Mouse (Mus musculus): ENCODE results near the gene Ass1. TPM values are rescaled to one million over a fixed set of nuclear protein-coding genes. Genes with fewer than 3 reads are reported as not detected.

Ass1 gene
- total and polyA plus RNA-seq, 3 experiments: 4.9 to 6.5 (median 5.4) TPM

- Histone ChIP-seq H3K9ac (ENCODE audit: low read depth, low read length) (no peak overlapping the region), H3K4me3 (no peak overlapping the region), H3K4me1 (ENCODE audit: control insufficient read depth, insufficient read depth, low read length) (no peaks in the 10 kb centered on the region), H3K27ac (no peak overlapping the region), H3K79me2 (replicated peaks; ENCODE audit: control insufficient read depth, insufficient read depth, low read length) (no peaks in the 10 kb centered on the region), H3K27me3 (ENCODE audit: control insufficient read depth, insufficient read depth, low read length) (no peaks in the 10 kb centered on the region), H3K36me3 (ENCODE audit: control insufficient read depth, insufficient read depth, low read length) (no peaks in the 10 kb centered on the region)
- intact Hi-C loops (cut with DNase I): no loop called here
- 78% methylated on average over 5 of the region's 5 CpGs for WGBS
- TF ChIP-seq CTCF (IDR thresholded peaks at IDR 0.05) (no peak), EP300 (IDR thresholded peaks at IDR 0.05; ENCODE audit: insufficient read depth, low read depth, low read length) (no peak), POLR2A (IDR thresholded peaks at IDR 0.05; ENCODE audit: insufficient read depth, low read depth, low read length) (no peak)
- DNase-seq: no peak
These were observed 24.3 kb downstream of the Ass1 start for GRCm38 (mm10) chr2:31494315-31494714.

DNA sequence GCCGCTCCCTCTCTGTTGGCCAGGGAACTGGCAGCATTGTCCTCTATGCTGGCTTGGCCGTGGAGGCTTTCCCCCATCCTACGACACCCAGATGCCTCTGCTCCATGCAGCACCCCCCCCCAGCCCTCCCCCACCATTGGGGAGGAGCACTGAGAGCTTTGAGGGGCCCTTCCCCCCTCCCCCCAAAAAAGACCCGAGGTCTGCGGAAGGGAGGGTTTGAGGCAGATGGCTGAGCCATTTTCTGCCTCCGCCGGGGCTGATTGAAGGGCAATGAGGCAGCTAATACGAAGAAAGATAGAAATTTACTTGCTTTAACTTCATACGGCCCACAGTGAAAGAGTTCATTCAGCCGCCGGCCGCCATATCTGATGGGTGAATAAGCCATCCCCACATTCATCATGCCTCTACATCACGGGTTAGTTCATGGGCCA is 25.1 kb downstream of the Ass1 start:
- H3K4me1 ChIP-seq (ENCODE audit: control insufficient read depth, insufficient read depth, low read length): no peaks in the 10 kb centered on the region
- intact Hi-C loops (cut with DNase I): no loop called here
- 77% methylated on average over 13 of the region's 13 CpGs for WGBS

GRCm38 (mm10) chr2:31496141-31496540 is 26.1 kb downstream of the Ass1 start:
- intact Hi-C loops (cut with DNase I): no loop called here
- DNase-seq: no peak
- Histone ChIP-seq H3K27me3 (ENCODE audit: control insufficient read depth, insufficient read depth, low read length) (no peaks in the 10 kb centered on the region), H3K9ac (ENCODE audit: low read depth, low read length) (no peak overlapping the region), H3K4me1 (ENCODE audit: control insufficient read depth, insufficient read depth, low read length) (no peaks in the 10 kb centered on the region), H3K4me3 (no peak overlapping the region), H3K36me3 (ENCODE audit: control insufficient read depth, insufficient read depth, low read length) (no peaks in the 10 kb centered on the region), H3K79me2 (replicated peaks; ENCODE audit: control insufficient read depth, insufficient read depth, low read length) (no peaks in the 10 kb centered on the region), H3K27ac (no peak overlapping the region)
- TF ChIP-seq POLR2A (IDR thresholded peaks at IDR 0.05; ENCODE audit: insufficient read depth, low read depth, low read length) (no peak), EP300 (IDR thresholded peaks at IDR 0.05; ENCODE audit: insufficient read depth, low read depth, low read length) (no peak), CTCF (IDR thresholded peaks at IDR 0.05) (no peak)
- 43% methylated on average over 1 of the region's 1 CpGs for WGBS

More for the DNA sequence above, 25.1 kb downstream of the Ass1 start:
- DNase-seq: no peak
- Histone ChIP-seq H3K79me2 (replicated peaks; ENCODE audit: control insufficient read depth, insufficient read depth, low read length) (no peaks in the 10 kb centered on the region), H3K27ac (no peak overlapping the region), H3K36me3 (ENCODE audit: control insufficient read depth, insufficient read depth, low read length) (no peaks in the 10 kb centered on the region), H3K9ac (ENCODE audit: low read depth, low read length) (no peak overlapping the region), H3K4me3 (no peak overlapping the region), H3K27me3 (ENCODE audit: control insufficient read depth, insufficient read depth, low read length) (no peaks in the 10 kb centered on the region)
- TF ChIP-seq CTCF (IDR thresholded peaks at IDR 0.05) (no peak), POLR2A (IDR thresholded peaks at IDR 0.05; ENCODE audit: insufficient read depth, low read depth, low read length) (no peak), EP300 (IDR thresholded peaks at IDR 0.05; ENCODE audit: insufficient read depth, low read depth, low read length) (no peak)

DNA sequence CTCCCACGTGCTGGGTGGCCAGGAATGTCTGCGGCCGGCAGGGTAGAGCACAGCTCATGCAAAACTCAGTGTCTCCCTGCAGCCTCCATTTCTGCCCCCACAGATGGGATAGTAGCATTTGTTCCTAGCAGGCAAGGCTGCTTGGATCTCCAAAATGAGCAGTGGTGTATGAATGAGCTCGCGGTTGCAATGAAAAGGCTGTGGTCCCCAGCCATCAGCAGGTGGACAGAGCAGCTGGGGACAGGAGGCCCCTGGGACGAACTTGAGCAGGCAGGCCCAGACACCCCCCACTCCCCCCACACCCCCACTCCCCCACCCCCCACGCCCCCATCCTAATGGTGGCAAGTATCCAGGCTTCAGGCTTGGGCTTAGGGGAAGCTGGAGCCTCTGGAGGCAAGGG is 27.1 kb downstream of the Ass1 start:
- no peak overlapping the region for H3K27ac ChIP-seq
- no peaks in the 10 kb centered on the region for H3K4me1 ChIP-seq (ENCODE audit: control insufficient read depth, insufficient read depth, low read length)
- H3K79me2 ChIP-seq (replicated peaks; ENCODE audit: control insufficient read depth, insufficient read depth, low read length): no peaks in the 10 kb centered on the region
- H3K9ac ChIP-seq (ENCODE audit: low read depth, low read length): no peak overlapping the region
- DNase-seq: no peak
- no peaks in the 10 kb centered on the region for H3K27me3 ChIP-seq (ENCODE audit: control insufficient read depth, insufficient read depth, low read length)
- H3K36me3 ChIP-seq (ENCODE audit: control insufficient read depth, insufficient read depth, low read length): no peaks in the 10 kb centered on the region
- intact Hi-C loops (cut with DNase I): no loop called here
- H3K4me3 ChIP-seq: no peak overlapping the region
- WGBS: 76% methylated on average over 6 of the region's 7 CpGs
- TF ChIP-seq POLR2A (IDR thresholded peaks at IDR 0.05; ENCODE audit: insufficient read depth, low read depth, low read length) (no peak), CTCF (IDR thresholded peaks at IDR 0.05) (no peak), EP300 (IDR thresholded peaks at IDR 0.05; ENCODE audit: insufficient read depth, low read depth, low read length) (no peak)

DNA sequence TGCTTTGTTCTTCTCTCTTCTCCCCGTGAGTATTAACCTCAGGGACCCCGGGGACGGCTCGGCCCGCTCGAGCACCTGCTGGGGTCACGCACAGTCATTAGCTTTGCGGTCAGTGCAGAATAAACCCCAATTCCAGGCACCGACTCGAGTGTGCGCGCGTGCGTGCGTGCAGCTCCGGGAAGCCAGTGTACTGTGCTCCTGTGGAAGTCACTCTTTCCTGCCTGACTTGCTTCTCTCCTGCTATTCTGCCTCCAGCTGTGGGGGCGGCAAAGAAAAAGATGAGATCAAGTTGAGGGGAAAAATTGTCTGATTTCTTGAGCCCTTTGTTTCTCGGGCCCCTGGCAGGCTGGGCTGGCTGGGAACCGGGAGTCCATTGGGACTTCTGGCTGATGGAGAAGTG is 27.6 kb downstream of the Ass1 start:
- Histone ChIP-seq H3K79me2 (replicated peaks; ENCODE audit: control insufficient read depth, insufficient read depth, low read length) (no peaks in the 10 kb centered on the region), H3K27ac (no peak overlapping the region), H3K27me3 (ENCODE audit: control insufficient read depth, insufficient read depth, low read length) (no peaks in the 10 kb centered on the region), H3K9ac (ENCODE audit: low read depth, low read length) (no peak overlapping the region), H3K4me3 (no peak overlapping the region), H3K4me1 (ENCODE audit: control insufficient read depth, insufficient read depth, low read length) (no peaks in the 10 kb centered on the region), H3K36me3 (ENCODE audit: control insufficient read depth, insufficient read depth, low read length) (no peaks in the 10 kb centered on the region)
- intact Hi-C loops (cut with DNase I): no loop called here
- no peak for TF ChIP-seq CTCF (IDR thresholded peaks at IDR 0.05)
- TF ChIP-seq POLR2A (IDR thresholded peaks at IDR 0.05; ENCODE audit: insufficient read depth, low read depth, low read length): no peak
- no peak for TF ChIP-seq EP300 (IDR thresholded peaks at IDR 0.05; ENCODE audit: insufficient read depth, low read depth, low read length)
- 84% methylated on average over 19 of the region's 19 CpGs for WGBS
- no peak for DNase-seq

DNA sequence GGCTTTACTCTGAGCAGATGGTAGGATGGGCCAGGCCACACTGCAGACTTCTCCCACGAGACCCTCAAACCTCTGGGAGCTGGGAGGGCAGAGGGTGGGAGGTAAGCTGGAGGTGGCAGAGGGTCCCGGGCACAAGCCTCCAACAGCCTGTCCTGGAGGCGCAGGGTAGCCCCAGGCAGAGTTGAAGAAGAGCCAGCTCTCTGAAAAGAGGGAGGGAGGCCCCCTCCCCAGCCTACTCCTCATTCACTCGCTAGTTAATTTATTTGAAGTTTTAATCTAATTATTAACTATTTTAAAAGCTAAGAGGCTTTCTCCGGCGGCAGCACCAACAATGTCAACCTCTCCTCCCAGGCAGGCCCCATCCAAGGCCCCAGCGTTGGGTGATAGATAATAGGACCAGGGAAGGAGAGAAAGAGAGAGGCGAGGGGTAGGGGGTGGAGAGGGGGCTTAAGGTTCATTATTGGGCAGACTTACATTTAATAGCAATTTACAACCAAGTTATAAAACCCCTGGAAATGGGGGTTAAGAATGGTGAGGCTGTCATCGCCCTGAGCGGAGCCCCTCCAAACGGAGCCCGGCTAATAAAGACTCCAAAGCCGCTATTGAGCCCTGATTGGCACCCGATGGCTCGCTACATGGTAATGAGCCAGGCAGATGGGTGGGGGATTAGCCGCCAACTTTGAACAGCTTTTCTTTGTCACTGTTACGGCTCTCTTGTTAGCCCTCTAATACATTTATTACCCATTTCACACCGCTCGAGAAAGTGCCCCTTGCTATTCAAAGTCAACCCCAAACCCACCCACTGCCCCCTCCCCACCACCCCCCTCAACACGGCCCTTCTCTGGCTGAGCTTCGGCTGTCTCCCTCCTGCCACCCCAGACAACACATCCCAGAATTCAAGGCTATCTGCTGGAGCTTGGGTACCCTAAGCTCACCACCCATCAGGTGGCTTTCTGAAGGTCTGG is 29.6 kb downstream of the Ass1 start:
- Histone ChIP-seq H3K27ac (no peak overlapping the region), H3K4me1 (ENCODE audit: control insufficient read depth, insufficient read depth, low read length) (no peaks in the 10 kb centered on the region), H3K79me2 (replicated peaks; ENCODE audit: control insufficient read depth, insufficient read depth, low read length) (no peaks in the 10 kb centered on the region), H3K27me3 (ENCODE audit: control insufficient read depth, insufficient read depth, low read length) (no peaks in the 10 kb centered on the region), H3K36me3 (ENCODE audit: control insufficient read depth, insufficient read depth, low read length) (no peaks in the 10 kb centered on the region), H3K9ac (ENCODE audit: low read depth, low read length) (no peak overlapping the region), H3K4me3 (no peak overlapping the region)
- WGBS: 79% methylated on average over 21 of the region's 21 CpGs
- intact Hi-C loops (cut with DNase I): no loop called here
- TF ChIP-seq POLR2A (IDR thresholded peaks at IDR 0.05; ENCODE audit: insufficient read depth, low read depth, low read length) (no peak), CTCF (IDR thresholded peaks at IDR 0.05) (no peak), EP300 (IDR thresholded peaks at IDR 0.05; ENCODE audit: insufficient read depth, low read depth, low read length) (no peak)
- DNase-seq: no peak

All from heart, adult 2 months (tissue).